Mouse (Mus musculus): ENCODE measurements around the gene Lingo2. TPM values are rescaled to one million over a fixed set of nuclear protein-coding genes. Genes with fewer than 3 reads are reported as not detected.

Lingo2 gene
- total and polyA plus RNA-seq, 3 experiments, result not detected

DNA sequence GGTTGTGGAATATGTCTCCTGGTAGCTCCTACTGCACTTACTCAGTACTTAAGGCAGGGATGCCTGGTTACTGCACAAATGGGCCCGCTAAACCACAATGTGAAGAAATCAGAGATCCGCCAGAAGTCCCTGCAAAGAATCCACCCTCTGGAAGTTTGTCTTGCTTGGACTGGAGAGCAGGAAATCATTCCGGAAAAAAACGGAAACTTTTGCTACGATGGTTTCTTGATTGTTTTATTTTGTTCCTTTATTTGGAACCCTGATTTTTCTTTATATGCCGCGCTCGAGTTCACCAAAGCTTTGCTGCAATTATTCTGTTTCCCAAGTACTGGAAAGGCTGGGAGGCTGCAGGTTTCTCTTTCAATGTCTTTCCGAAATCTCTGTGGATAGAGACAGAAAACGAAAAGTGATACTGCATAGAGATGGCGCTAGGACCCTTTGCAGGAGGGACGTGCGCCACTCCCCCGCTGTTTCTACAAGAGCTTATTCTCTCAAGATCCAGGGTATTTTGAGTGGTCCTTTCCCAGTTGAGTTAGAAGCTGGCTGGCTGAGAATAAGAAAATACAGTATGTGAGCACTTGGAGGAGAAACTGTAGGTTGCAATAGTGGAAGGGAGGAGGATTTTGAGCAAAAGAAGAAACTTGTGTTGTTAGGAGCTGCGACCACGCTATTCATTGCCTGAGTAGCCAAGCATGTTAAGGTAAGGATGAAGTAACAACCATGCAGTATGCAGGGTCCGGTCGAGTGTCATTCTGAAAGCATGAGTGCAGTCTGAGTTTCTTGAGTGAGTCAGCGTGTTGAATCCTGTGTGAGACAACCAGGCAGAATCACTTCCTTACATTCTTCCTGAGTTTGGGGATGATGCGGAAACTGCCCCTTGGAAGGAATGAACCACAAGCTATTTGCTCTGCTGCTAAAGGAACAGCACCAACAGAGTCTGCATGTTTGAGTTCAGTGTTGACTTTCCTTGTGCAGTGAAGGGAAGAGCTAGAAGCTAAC is 1.2 kb upstream of the Lingo2 start:
- no peak for TF ChIP-seq MAFK (IDR thresholded peaks at IDR 0.05; ENCODE audit: insufficient replicate concordance, low read length)
- TF ChIP-seq ZC3H11A (IDR thresholded peaks at IDR 0.05; ENCODE audit: low read depth, low read length), result no peak
- TF ChIP-seq EP300 (IDR thresholded peaks at IDR 0.05; ENCODE audit: low read length), result no peak
- no peak for TF ChIP-seq GABPA (IDR thresholded peaks at IDR 0.05; ENCODE audit: insufficient replicate concordance, low read depth, low read length)
- Histone ChIP-seq H3K9ac (ENCODE audit: insufficient read depth, low read depth) (no peak overlapping the region), H3K79me2 (replicated peaks; ENCODE audit: control insufficient read depth, extremely low read depth, insufficient read depth, poor library complexity, severe bottlenecking) (no peaks in the 10 kb centered on the region), H3K27me3 (replicated peaks) (no peaks in the 10 kb centered on the region), H3K4me1 (ENCODE audit: control insufficient read depth in 1 of 2, insufficient read depth in 2 of 2) (no peaks in the 10 kb centered on the region), H3K4me2 (ENCODE audit: insufficient read depth, low read depth, poor library complexity, severe bottlenecking) (no peak overlapping the region), H3K4me3 (replicated peaks in 1 of 3; ENCODE audit: low read depth in 2 of 3, low read length in 2 of 3, poor library complexity in 1 of 3) (no peak overlapping the region), H3K36me3 (replicated peaks in 1 of 2; ENCODE audit: control insufficient read depth in 1 of 2, insufficient read depth in 1 of 2, low read length in 1 of 2) (no peaks in the 10 kb centered on the region), H3K9me3 (replicated peaks; ENCODE audit: low read length) (peaks cover 46% of the 10 kb centered on the region), H3K27ac (ENCODE audit: insufficient read depth, low read depth) (no peak overlapping the region)
- no peak for DNase-seq (ENCODE audit: extremely low read depth)
- dilution Hi-C loops (cut with MboI; ENCODE audit: extremely low pct_ligation_motif_present, extremely low pct_unique_long_range_greater_than_20kb, low sequenced_read_pairs) (no loop called here), in situ Hi-C loops (cut with MboI; ENCODE audit: low pct_ligation_motif_present, low pct_unique_long_range_greater_than_20kb, low sequenced_read_pairs) (no loop called here)

DNA sequence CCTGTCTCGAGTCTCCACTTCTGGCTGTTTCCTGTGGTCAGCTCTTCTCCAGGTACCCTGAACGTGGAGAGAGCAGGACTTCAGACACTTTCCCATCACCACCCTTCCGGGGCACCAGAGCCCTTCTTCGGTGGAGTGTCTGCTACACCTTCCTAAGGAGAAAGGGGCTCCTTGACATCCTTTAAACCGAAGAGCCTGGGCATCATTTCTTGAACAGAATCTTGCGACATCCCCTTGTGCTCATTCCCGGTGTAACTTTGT is 338 bp upstream of the Lingo2 start:
- H3K4me1 ChIP-seq (ENCODE audit: control insufficient read depth in 1 of 2, insufficient read depth in 2 of 2), result no peaks in the 10 kb centered on the region
- H3K4me3 ChIP-seq (replicated peaks in 1 of 3; ENCODE audit: low read depth in 2 of 3, low read length in 2 of 3, poor library complexity in 1 of 3), result no peak overlapping the region
- no peaks in the 10 kb centered on the region for H3K36me3 ChIP-seq (replicated peaks in 1 of 2; ENCODE audit: control insufficient read depth in 1 of 2, insufficient read depth in 1 of 2, low read length in 1 of 2)
- no peak overlapping the region for H3K27ac ChIP-seq (ENCODE audit: insufficient read depth, low read depth)
- H3K27me3 ChIP-seq (replicated peaks), result no peaks in the 10 kb centered on the region
- no peak for DNase-seq (ENCODE audit: extremely low read depth)
- in situ Hi-C loops (cut with MboI; ENCODE audit: low pct_ligation_motif_present, low pct_unique_long_range_greater_than_20kb, low sequenced_read_pairs), result no loop called here
- H3K79me2 ChIP-seq (replicated peaks; ENCODE audit: control insufficient read depth, extremely low read depth, insufficient read depth, poor library complexity, severe bottlenecking), result no peaks in the 10 kb centered on the region
- no peak overlapping the region for H3K4me2 ChIP-seq (ENCODE audit: insufficient read depth, low read depth, poor library complexity, severe bottlenecking)
- no peak for TF ChIP-seq EP300 (IDR thresholded peaks at IDR 0.05; ENCODE audit: low read length)
- no peak for TF ChIP-seq CHD1 (IDR thresholded peaks at IDR 0.05; ENCODE audit: low read depth, low read length)
- no peak for TF ChIP-seq NRF1 (IDR thresholded peaks at IDR 0.05; ENCODE audit: low read depth, low read length)
- no peak for TF ChIP-seq TCF12 (IDR thresholded peaks at IDR 0.05; ENCODE audit: low read depth, low read length)
- TF ChIP-seq PAX5 (IDR thresholded peaks at IDR 0.05; ENCODE audit: low read length), result no peak
- no peak for TF ChIP-seq MAFK (IDR thresholded peaks at IDR 0.05; ENCODE audit: insufficient replicate concordance, low read length)
- TF ChIP-seq JUND (conservative IDR thresholded peaks at IDR 0.05; ENCODE audit: low read depth, low read length), result no peak
- no peak for TF ChIP-seq E2F4 (IDR thresholded peaks at IDR 0.05; ENCODE audit: insufficient replicate concordance, low read depth, low read length)
- TF ChIP-seq MAZ (IDR thresholded peaks at IDR 0.05; ENCODE audit: low read depth, low read length), result no peak
- H3K9me3 ChIP-seq (replicated peaks; ENCODE audit: low read length), result peaks cover 46% of the 10 kb centered on the region
- no peak overlapping the region for H3K9ac ChIP-seq (ENCODE audit: insufficient read depth, low read depth)
- dilution Hi-C loops (cut with MboI; ENCODE audit: extremely low pct_ligation_motif_present, extremely low pct_unique_long_range_greater_than_20kb, low sequenced_read_pairs), result no loop called here

DNA sequence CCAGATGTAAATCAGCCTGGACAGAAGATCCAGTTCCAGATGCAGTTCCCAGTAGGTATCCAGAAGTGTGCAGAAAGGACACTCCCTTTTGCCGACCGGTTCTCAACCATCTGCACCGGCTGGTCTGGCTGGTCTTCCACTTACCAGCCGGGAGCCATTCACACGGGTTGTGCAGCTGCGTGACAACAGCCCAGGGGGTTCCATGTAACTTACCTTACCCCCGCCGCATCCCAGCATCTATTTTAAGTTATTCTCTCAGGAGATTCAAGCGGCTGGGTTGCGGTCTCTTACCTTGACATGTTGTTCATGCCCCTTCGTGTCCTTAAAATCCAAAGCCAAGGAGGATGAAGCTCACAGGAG is 777 bp downstream of the Lingo2 start:
- Histone ChIP-seq H3K27me3 (replicated peaks) (no peaks in the 10 kb centered on the region), H3K79me2 (replicated peaks; ENCODE audit: control insufficient read depth, extremely low read depth, insufficient read depth, poor library complexity, severe bottlenecking) (no peaks in the 10 kb centered on the region), H3K27ac (ENCODE audit: insufficient read depth, low read depth) (no peak overlapping the region), H3K9ac (ENCODE audit: insufficient read depth, low read depth) (no peak overlapping the region), H3K4me3 (replicated peaks in 1 of 3; ENCODE audit: low read depth in 2 of 3, low read length in 2 of 3, poor library complexity in 1 of 3) (no peak overlapping the region), H3K36me3 (replicated peaks in 1 of 2; ENCODE audit: control insufficient read depth in 1 of 2, insufficient read depth in 1 of 2, low read length in 1 of 2) (no peaks in the 10 kb centered on the region), H3K9me3 (replicated peaks; ENCODE audit: low read length) (peaks cover 43% of the 10 kb centered on the region), H3K4me1 (ENCODE audit: control insufficient read depth in 1 of 2, insufficient read depth in 2 of 2) (no peaks in the 10 kb centered on the region), H3K4me2 (ENCODE audit: insufficient read depth, low read depth, poor library complexity, severe bottlenecking) (no peak overlapping the region)
- in situ Hi-C loops (cut with MboI; ENCODE audit: low pct_ligation_motif_present, low pct_unique_long_range_greater_than_20kb, low sequenced_read_pairs) (no loop called here), dilution Hi-C loops (cut with MboI; ENCODE audit: extremely low pct_ligation_motif_present, extremely low pct_unique_long_range_greater_than_20kb, low sequenced_read_pairs) (no loop called here)
- DNase-seq (ENCODE audit: extremely low read depth), result no peak
- TF ChIP-seq IRF4 (IDR thresholded peaks at IDR 0.05; ENCODE audit: low read depth, low read length), result no peak
- no peak for TF ChIP-seq TCF12 (IDR thresholded peaks at IDR 0.05; ENCODE audit: low read depth, low read length)
- no peak for TF ChIP-seq POLR2AphosphoS2 (IDR thresholded peaks at IDR 0.05; ENCODE audit: low read depth, low read length)
- no peak for TF ChIP-seq USF2 (conservative IDR thresholded peaks at IDR 0.05; ENCODE audit: low read depth, low read length)
- no peak for TF ChIP-seq SIN3A (IDR thresholded peaks at IDR 0.05; ENCODE audit: low read length)
- TF ChIP-seq POLR2A (IDR thresholded peaks at IDR 0.05; ENCODE audit: low read depth, low read length), result no peak
- TF ChIP-seq JUND (conservative IDR thresholded peaks at IDR 0.05; ENCODE audit: low read depth, low read length), result no peak
- no peak for TF ChIP-seq EP300 (IDR thresholded peaks at IDR 0.05; ENCODE audit: low read length)
- no peak for TF ChIP-seq PAX5 (IDR thresholded peaks at IDR 0.05; ENCODE audit: low read length)
- no peak for TF ChIP-seq ZKSCAN1 (IDR thresholded peaks at IDR 0.05; ENCODE audit: borderline replicate concordance, low read depth, low read length)
